Mouse (Mus musculus) heart, embryonic 15.5 days (tissue): ENCODE data around the gene Gm572. TPM values are rescaled to one million over a fixed set of nuclear protein-coding genes. Genes with fewer than 3 reads are reported as not detected.

Source experiments
- ATAC-seq: fragments of 200-750 bp; cut with Nextera tagmentation; replicated peaks from 2 replicates; pipeline ENCODE4 v1.8.0; 2017; ENCODE audit warnings: low read depth, moderate TSS enrichment; ENCODE audit not compliant: insufficient number of reproducible peaks, insufficient read depth, low FRiP score
- H3K27ac ChIP-seq: fragments of 300-500 bp; sonication (generic); 2 replicates; pipeline ENCODE4 v1.5.1; 2015; ENCODE audit warnings: mild to moderate bottlenecking, inconsistent platforms
- H3K27me3 ChIP-seq: fragments of 300-500 bp; sonication (generic); 2 replicates; pipeline ENCODE4 v1.6.1; 2015; ENCODE audit warnings: inconsistent platforms
- H3K36me3 ChIP-seq: fragments of 300-500 bp; sonication (generic); 2 replicates; pipeline ENCODE4 v1.6.1; 2015; ENCODE audit warnings: mild to moderate bottlenecking, inconsistent platforms
- H3K4me1 ChIP-seq: fragments of 300-500 bp; sonication (generic); replicated peaks from 2 replicates; pipeline ENCODE4 v1.6.1; 2015; ENCODE audit warnings: inconsistent platforms
- H3K4me2 ChIP-seq: fragments of 300-500 bp; sonication (generic); 2 replicates; pipeline ENCODE4 v1.6.1; 2015; ENCODE audit warnings: inconsistent platforms, mild to moderate bottlenecking, moderate library complexity
- H3K4me3 ChIP-seq: fragments of 300-500 bp; sonication (generic); 2 replicates; pipeline ENCODE4 v1.5.1; 2015; ENCODE audit warnings: mild to moderate bottlenecking, inconsistent platforms
- H3K9ac ChIP-seq: fragments of 300-500 bp; sonication (generic); 2 replicates; pipeline ENCODE4 v1.6.1; 2015; ENCODE audit warnings: mild to moderate bottlenecking, inconsistent platforms
- H3K9me3 ChIP-seq: fragments of 300-500 bp; sonication (generic); replicated peaks from 2 replicates; pipeline ENCODE4 v1.6.1; 2016; ENCODE audit warnings: inconsistent platforms
- WGBS: fragments of 180-500 bp; shearing (Covaris S2); methylation state at CpG from one replicate; pipeline ENCODE4 v1.1.7; 2015; ENCODE audit warnings: mixed read lengths; 5-methylcytosine and 5-hydroxymethylcytosine counted together
- polyA plus RNA-seq: library from polyadenylated mRNA; unstranded; fragments of >200 nt; fragmentation: Nextera tagmentation; extraction: Ambion mirVana; gene quantifications from 2 replicates; pipeline ENCODE4 v1.2.1, GENCODE M21; 2015

The Gm572 gene
- polyA plus RNA-seq, 1 experiment from 2014 or later = 0.38 TPM

DNA sequence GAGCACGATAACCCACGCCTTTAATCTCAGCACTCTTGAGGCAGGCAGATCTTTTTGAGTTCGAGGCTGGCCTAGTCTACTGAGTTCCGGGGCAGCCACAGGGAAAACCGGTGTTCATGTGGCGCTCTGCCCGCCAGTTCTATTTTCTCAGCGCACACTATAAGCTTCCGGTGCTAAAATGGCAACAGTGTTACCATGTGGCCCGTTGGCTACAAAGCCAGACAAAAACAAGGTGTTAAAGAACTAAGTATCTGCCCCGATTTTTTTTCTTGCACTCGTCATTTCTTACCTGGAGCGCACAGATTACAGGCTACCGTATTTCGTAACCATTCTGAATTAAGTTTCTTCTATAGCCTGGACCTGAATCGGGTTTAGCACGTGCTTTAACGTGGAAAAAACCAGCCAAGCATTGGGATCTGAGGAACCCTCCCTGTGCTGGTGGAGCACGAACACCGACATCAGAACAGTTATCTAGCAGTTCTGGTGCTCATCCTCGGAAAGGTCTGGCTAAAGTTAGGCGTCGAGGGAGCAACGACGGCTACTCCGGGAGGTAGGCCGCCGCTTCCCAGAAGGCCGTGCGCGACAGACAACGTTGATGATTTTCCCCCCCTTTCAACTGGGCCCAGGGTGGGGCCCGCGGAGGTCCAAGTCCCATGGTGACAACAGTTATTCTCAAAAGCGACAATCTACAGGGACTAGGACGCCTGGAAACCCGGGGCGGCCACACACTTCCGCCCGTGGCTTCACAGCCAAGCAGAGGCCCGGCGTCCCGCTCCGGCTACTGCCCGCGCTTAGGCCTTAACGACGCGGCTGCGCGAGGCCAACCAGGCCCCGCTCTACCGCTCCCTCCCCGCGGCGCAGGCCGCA lies 17.1 kb upstream of the Gm572 start:
- peak overlapping the region; percentile 69 for H3K4me2 ChIP-seq
- under 1% methylated on average over 57 of the region's 57 CpGs for WGBS
- peak overlapping the region; percentile 95 for H3K27ac ChIP-seq
- peaks cover 35% of the 10 kb centered on the region for H3K4me1 ChIP-seq
- peaks cover 41% of the 10 kb centered on the region for H3K36me3 ChIP-seq
- peak; percentile 63 for ATAC-seq
- H3K9ac ChIP-seq = peak overlapping the region; percentile 98
- no peaks in the 10 kb centered on the region for H3K9me3 ChIP-seq
- no peaks in the 10 kb centered on the region for H3K27me3 ChIP-seq
- peak overlapping the region; percentile 88 for H3K4me3 ChIP-seq

DNA sequence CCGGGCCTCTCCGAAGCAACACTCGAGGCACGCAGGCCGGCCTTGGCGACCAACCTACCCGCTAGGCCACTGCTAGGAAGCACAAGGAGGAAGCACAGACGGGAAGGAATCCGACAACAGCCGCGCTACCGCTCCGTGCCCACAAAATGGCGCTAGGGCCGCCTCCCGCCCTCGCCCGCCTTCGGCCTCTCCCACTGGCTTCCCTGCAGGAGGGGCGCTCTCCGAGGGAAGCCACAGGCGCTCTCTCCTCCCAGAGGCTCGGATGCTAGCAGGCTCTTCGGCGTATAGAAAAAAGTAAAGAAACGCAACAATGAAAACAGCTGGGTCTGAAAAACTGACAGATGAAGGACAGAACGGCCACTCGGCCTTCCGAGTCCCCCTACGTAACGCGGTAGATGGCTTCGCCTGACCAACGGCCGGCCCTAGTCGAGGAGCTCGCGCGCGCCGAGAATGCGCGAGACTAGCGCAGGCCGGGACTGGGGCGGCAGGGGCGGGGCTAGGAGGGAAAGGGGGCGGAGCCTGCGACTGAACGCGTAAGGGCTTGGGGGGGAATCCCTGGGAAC lies 16.4 kb upstream of the Gm572 start, which contains the start of gene Tardbp:
Gene Tardbp (minus strand): TSS at position 397 of the 563 bp plus-strand sequence.
- peak within 1 kb of the TSS; percentile 95 for H3K27ac ChIP-seq
- peak; percentile 96 for ATAC-seq
- H3K4me2 ChIP-seq = peak within 1 kb of the TSS; percentile 69
- no peaks in the 10 kb centered on the region for H3K9me3 ChIP-seq
- peak within 1 kb of the TSS; percentile 88 for H3K4me3 ChIP-seq
- H3K27me3 ChIP-seq = no peaks in the 10 kb centered on the region
- under 1% methylated on average over 51 of the region's 51 CpGs for WGBS
- peak within 1 kb of the TSS; percentile 98 for H3K9ac ChIP-seq
- H3K36me3 ChIP-seq = peaks cover 34% of the 10 kb centered on the region
- peaks cover 32% of the 10 kb centered on the region for H3K4me1 ChIP-seq

DNA sequence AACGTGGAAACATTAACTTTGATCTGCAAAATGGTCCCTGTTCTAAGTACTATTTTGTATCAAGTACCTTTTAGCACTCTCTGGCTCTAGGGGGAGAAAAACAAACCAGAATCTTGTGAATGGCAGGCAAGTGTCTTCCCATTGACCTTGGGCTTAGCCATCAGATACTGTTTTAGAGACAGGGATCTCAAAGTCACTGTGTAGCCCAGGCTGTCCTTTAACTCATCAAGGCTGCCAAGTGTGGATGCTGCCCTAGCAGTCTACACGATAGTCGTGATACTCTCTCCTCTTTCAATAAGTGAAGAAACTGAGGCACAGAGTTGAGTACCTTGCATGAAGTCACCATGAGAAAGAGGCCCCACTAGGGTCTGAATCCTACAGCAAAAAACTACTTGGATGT lies 15.9 kb upstream of the Gm572 start:
- no peaks in the 10 kb centered on the region for H3K27me3 ChIP-seq
- H3K4me3 ChIP-seq = peak overlapping the region; percentile 88
- peak overlapping the region; percentile 69 for H3K4me2 ChIP-seq
- 61% methylated on average over 3 of the region's 3 CpGs for WGBS
- H3K4me1 ChIP-seq = peaks cover 32% of the 10 kb centered on the region
- H3K27ac ChIP-seq = peak overlapping the region; percentile 95
- no peak for ATAC-seq
- H3K9ac ChIP-seq = peak overlapping the region; percentile 98; the same call in 1 of the 2 replicates
- H3K36me3 ChIP-seq = peaks cover 28% of the 10 kb centered on the region
- H3K9me3 ChIP-seq = no peaks in the 10 kb centered on the region

DNA sequence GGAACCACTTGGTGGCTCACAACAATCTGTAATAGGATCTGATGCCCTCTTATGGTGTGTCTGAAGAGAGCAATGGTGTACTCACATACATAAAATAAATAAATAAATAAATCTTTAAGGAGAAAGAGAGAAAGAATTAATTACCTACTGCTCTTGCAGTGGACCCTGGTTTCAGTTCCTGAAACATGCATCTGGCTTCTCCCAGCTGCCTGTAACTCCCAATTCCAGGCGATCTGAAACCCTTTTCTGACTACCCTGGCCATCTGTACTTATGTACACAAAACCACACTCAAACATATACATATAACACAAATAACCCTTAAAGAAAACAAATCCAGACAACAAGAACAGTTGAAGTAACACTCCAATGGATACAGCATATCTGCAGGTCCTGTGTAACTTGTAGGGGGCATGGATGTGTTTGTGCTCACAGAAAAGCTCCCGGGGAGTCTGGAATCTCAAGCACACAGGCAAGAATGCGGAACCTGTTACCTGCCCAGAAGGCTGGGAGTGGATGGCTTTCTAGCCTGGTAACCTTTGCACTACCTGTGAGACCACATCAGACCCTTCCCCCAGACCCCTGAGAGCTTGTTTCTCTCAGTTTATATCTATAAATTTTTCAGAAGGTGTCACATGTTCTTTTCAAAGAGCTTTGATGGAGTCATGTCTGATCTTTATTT lies 11.0 kb upstream of the Gm572 start:
- Histone ChIP-seq H3K9me3 (no peaks in the 10 kb centered on the region), H3K27ac (no peak overlapping the region), H3K36me3 (no peaks in the 10 kb centered on the region), H3K4me2 (no peak overlapping the region), H3K27me3 (no peaks in the 10 kb centered on the region), H3K9ac (no peak overlapping the region), H3K4me1 (peaks cover 3% of the 10 kb centered on the region; the same call in 1 of the 2 replicates), H3K4me3 (no peak overlapping the region)
- ATAC-seq = no peak
- 58% methylated on average over 3 of the region's 3 CpGs for WGBS

DNA sequence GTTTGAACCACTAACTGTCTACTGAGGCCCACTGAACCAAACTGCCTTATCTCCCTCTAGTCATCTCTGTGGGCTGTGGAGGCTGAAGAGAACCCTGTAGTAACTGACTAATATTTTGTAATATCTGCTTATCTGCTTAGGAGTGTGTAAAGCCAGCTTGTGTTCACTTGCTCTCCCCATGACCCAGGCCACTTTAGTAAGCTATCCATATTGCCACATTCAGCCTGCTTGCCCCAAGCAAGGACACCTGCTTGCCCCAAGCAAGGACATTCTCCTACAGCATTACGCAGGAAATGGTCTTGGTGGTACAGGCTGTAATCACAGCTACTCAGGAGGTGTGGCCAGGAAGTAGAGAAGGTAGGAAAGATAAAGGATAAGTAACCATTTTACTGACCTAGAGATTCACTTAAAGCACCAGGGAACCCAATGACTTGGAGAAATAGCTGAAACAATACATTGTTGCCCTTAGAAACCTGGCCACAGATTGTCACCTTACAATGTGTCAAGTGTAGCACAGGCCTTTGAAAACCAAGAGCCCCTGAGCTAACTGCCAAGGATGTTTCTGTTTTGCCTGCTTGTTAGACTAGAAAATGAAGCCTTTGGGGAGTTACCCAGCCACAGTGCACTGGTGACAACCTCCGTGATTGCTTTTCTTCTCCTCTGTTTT lies 9.6 kb upstream of the Gm572 start:
- ATAC-seq = no peak
- H3K4me3 ChIP-seq = no peak overlapping the region
- no peaks in the 10 kb centered on the region for H3K36me3 ChIP-seq
- H3K4me2 ChIP-seq = no peak overlapping the region
- no peak overlapping the region for H3K27ac ChIP-seq
- H3K9ac ChIP-seq = no peak overlapping the region
- H3K4me1 ChIP-seq = no peaks in the 10 kb centered on the region
- WGBS = 59% methylated on average over 2 of the region's 2 CpGs
- H3K27me3 ChIP-seq = no peaks in the 10 kb centered on the region; the same call in 1 of the 2 replicates
- H3K9me3 ChIP-seq = no peaks in the 10 kb centered on the region

DNA sequence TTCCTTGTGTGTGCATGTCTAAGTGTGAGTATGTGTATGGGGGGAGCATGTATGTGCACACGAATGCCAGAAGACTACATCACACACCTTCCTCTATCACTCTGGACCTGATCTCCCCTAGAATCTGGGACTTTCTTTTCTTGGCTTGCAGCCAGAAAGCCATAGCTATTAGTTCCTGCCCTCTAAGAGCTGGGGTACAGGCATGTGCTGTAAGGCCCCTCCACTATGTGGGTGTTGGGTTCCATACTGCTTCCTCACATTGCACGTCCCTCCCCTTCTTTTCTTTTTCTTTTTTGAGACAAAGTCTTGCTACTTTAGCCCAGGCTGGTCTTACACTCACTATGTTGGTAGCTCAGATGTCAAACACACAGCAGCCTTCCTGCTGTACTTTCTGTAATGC lies 7.8 kb upstream of the Gm572 start:
- Histone ChIP-seq H3K4me3 (no peak overlapping the region), H3K36me3 (no peaks in the 10 kb centered on the region), H3K4me1 (no peaks in the 10 kb centered on the region), H3K27me3 (no peaks in the 10 kb centered on the region; the same call in 1 of the 2 replicates), H3K9me3 (no peaks in the 10 kb centered on the region), H3K27ac (no peak overlapping the region), H3K9ac (no peak overlapping the region), H3K4me2 (no peak overlapping the region)
- no peak for ATAC-seq
- 74% methylated on average over 2 of the region's 2 CpGs for WGBS

DNA sequence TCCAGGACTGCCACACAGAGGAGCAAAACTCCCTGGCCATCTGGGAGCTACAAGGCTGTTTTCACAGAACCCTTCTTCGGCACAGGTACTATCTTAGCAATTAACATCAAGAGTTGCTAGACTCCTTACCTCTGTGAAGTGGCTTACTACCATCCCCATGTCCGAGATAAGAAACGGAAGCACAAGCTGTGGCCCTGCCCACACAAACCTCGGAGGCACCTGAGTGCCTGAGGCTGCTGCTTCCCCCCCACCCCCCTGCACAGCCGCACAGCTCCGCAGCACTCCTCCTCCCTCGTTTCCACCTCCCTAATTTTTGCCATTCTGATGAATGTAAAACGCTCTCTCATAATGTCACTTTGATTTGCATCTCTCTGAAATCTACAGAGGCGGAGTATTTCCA lies 4.8 kb upstream of the Gm572 start:
- H3K27me3 ChIP-seq = no peaks in the 10 kb centered on the region; the same call in 1 of the 2 replicates
- no peak overlapping the region for H3K4me3 ChIP-seq
- H3K4me2 ChIP-seq = no peak overlapping the region
- no peak overlapping the region for H3K9ac ChIP-seq
- no peak overlapping the region for H3K27ac ChIP-seq
- H3K4me1 ChIP-seq = no peaks in the 10 kb centered on the region
- WGBS = 30% methylated on average over 9 of the region's 9 CpGs
- no peak for ATAC-seq
- no peaks in the 10 kb centered on the region for H3K9me3 ChIP-seq
- H3K36me3 ChIP-seq = no peaks in the 10 kb centered on the region

DNA sequence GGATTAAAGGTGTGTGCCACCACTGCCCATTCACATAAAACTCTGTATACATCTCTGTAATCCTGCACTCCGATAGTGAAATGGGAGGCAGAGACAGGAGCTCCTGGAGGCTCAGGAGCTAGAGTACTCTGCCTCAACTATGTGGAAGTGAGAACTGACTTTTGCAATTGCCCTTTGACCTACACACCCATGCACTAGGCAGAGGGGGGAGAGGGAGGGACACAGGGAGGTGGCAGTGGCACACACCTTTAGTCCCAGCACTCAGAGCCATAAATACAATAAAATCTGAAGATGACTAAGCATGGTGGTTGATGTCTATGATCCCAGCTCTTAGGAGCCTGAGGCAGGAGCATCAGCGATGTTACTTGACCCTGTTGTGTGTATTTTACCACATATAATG lies 3.7 kb upstream of the Gm572 start:
- H3K36me3 ChIP-seq = no peaks in the 10 kb centered on the region
- no peak for ATAC-seq
- H3K4me3 ChIP-seq = no peak overlapping the region
- no peak overlapping the region for H3K9ac ChIP-seq
- H3K4me2 ChIP-seq = no peak overlapping the region
- WGBS = 76% methylated on average over 2 of the region's 2 CpGs
- H3K9me3 ChIP-seq = no peaks in the 10 kb centered on the region
- no peak overlapping the region for H3K27ac ChIP-seq
- peaks cover 11% of the 10 kb centered on the region for H3K4me1 ChIP-seq
- no peaks in the 10 kb centered on the region; the same call in 1 of the 2 replicates for H3K27me3 ChIP-seq

DNA sequence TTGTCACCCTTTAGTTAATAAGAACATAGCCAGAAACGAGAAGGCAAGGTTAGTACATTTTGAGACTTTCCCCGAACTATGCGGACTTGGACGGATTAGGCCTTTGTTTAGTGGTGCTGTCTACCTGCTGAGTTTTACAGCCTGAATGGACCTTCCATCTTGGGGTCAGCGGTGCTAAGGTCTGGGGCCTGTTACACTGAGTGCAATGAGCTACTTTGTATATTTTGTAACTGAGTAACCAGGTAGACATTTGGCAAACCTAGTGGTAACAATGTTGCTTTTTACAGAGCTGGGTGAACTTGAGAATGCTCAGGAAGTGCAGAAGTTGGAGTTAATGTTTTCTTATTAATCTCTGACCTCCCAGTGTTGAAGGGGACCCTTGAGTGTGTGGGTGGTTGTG lies 2.0 kb upstream of the Gm572 start:
- WGBS = 84% methylated on average over 5 of the region's 5 CpGs
- Histone ChIP-seq H3K4me2 (no peak overlapping the region), H3K9ac (no peak overlapping the region), H3K36me3 (no peaks in the 10 kb centered on the region), H3K4me3 (no peak overlapping the region), H3K27ac (no peak overlapping the region), H3K4me1 (peaks cover 12% of the 10 kb centered on the region), H3K9me3 (no peaks in the 10 kb centered on the region), H3K27me3 (no peaks in the 10 kb centered on the region; the same call in 1 of the 2 replicates)
- no peak for ATAC-seq

DNA sequence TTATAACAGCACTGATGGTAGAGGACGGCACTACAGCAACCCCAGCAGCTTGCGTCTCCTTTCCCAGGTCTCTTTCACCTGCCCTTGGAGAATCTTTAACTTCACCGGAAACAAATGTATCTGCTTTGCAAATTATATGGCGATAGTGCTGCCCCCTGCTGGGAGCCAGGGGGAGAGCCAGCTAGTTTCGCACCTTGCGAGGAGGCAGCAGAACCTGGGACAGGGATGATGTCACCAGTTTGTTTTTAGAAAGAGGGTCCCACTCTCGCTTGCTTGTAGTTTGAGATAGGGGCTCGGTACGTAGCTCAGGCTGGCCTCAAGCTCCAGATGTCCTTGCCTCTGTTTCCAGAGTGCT lies 1.0 kb downstream of the Gm572 start:
- Histone ChIP-seq H3K4me1 (peaks cover 18% of the 10 kb centered on the region), H3K36me3 (no peaks in the 10 kb centered on the region), H3K27me3 (no peaks in the 10 kb centered on the region), H3K4me3 (peak overlapping the region; percentile 32), H3K27ac (peak overlapping the region; percentile 29; the same call in 1 of the 2 replicates), H3K4me2 (peak overlapping the region; percentile 59), H3K9me3 (no peaks in the 10 kb centered on the region), H3K9ac (peak overlapping the region; percentile 46)
- 5% methylated on average over 9 of the region's 9 CpGs for WGBS
- no peak for ATAC-seq

DNA sequence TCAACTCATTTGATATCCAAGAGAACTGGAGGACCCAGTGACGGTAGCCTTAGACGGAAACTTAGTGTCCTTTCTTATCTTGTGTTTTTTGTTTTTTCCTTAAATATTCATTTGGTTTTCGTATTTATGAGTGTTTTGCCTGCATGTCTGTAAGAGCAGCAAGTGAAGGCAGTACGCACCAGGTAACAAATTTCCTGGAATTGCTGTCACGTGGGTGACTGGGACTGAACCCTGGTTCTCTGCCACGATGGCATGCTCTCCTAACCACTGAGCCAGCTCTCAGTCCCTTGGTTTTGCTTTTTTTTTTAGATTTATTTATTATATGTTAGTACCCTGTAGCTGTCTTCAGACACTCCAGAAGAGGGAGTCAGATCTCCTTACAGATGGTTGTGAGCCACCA lies 1.8 kb downstream of the Gm572 start:
- no peak overlapping the region for H3K4me3 ChIP-seq
- H3K4me2 ChIP-seq = no peak overlapping the region
- no peak overlapping the region for H3K27ac ChIP-seq
- no peaks in the 10 kb centered on the region for H3K9me3 ChIP-seq
- no peaks in the 10 kb centered on the region for H3K36me3 ChIP-seq
- ATAC-seq = no peak
- H3K9ac ChIP-seq = no peak overlapping the region
- H3K4me1 ChIP-seq = peaks cover 18% of the 10 kb centered on the region
- WGBS = 84% methylated on average over 6 of the region's 6 CpGs
- no peaks in the 10 kb centered on the region for H3K27me3 ChIP-seq
